Mouse (Mus musculus): ENCODE data around the gene Vmn1r124. TPM values are rescaled to one million over a fixed set of nuclear protein-coding genes. Genes with fewer than 3 reads are reported as not detected.
"Not testable (repeated sequence)": the region's sequence is repeated elsewhere in the genome, so short reads cannot be mapped to it uniquely, and the experiment has no call there.

Gene Vmn1r124
- not detected in 2 replicates for polyA plus RNA-seq (2015; fragmentation: Nextera tagmentation; extraction: Ambion mirVana)

- not testable (repeated sequence) for ATAC-seq (replicated peaks; ENCODE audit: low FRiP score); H3K9ac ChIP-seq; H3K27me3 ChIP-seq; H3K4me2 ChIP-seq; H3K4me1 ChIP-seq; H3K9me3 ChIP-seq (replicated peaks); H3K4me3 ChIP-seq (replicated peaks); H3K27ac ChIP-seq; H3K36me3 ChIP-seq
- 72% methylated on average over 4 of the region's 4 CpGs for WGBS
Measured at GRCm38 (mm10) chr7:21260517-21260916, at the start of gene Vmn1r124. Gene Vmn1r124 (minus strand): TSS chr7:21260617.

- no CpG with 5 or more reads among the region's 5 CpGs for WGBS
- not testable (repeated sequence) for H3K4me1 ChIP-seq; H3K27ac ChIP-seq; H3K27me3 ChIP-seq; H3K9ac ChIP-seq; H3K9me3 ChIP-seq (replicated peaks); H3K4me3 ChIP-seq (replicated peaks); ATAC-seq (replicated peaks; ENCODE audit: low FRiP score); H3K36me3 ChIP-seq; H3K4me2 ChIP-seq
Measured at GRCm38 (mm10) chr7:21301367-21301766, 41.0 kb upstream of the Vmn1r124 start, which contains the start of gene Vmn1r126. Gene Vmn1r126 (minus strand): TSS chr7:21301467.

GRCm38 (mm10) chr7:21271879-21272278 lies 11.5 kb upstream of the Vmn1r124 start, which contains the start of gene Vmn1r125:
Gene Vmn1r125 (plus strand): TSS chr7:21272179.
- H3K4me2 ChIP-seq; H3K9ac ChIP-seq; H3K4me3 ChIP-seq (replicated peaks); ATAC-seq (replicated peaks; ENCODE audit: low FRiP score); H3K9me3 ChIP-seq (replicated peaks); H3K27me3 ChIP-seq; H3K4me1 ChIP-seq; H3K36me3 ChIP-seq; H3K27ac ChIP-seq: not testable (repeated sequence)
- 68% methylated on average over 3 of the region's 3 CpGs for WGBS

Other genes with a start within 250 kb of the Vmn1r124 start
- not detected in 2 replicates for gene Vmn1r119, start 248.2 kb downstream of the Vmn1r124 start, polyA plus RNA-seq (2015; fragmentation: Nextera tagmentation; extraction: Ambion mirVana)
- gene Vmn1r120, start 206.8 kb downstream of the Vmn1r124 start, polyA plus RNA-seq (2015; fragmentation: Nextera tagmentation; extraction: Ambion mirVana): not detected in 2 replicates
- gene Vmn1r121, start 162.1 kb downstream of the Vmn1r124 start, polyA plus RNA-seq (2015; fragmentation: Nextera tagmentation; extraction: Ambion mirVana): not detected in 2 replicates
- gene Vmn1r122, start 126.5 kb downstream of the Vmn1r124 start, polyA plus RNA-seq (2015; fragmentation: Nextera tagmentation; extraction: Ambion mirVana): not detected in 2 replicates
- not detected in 2 replicates for gene Vmn1r123, start 98.4 kb downstream of the Vmn1r124 start, polyA plus RNA-seq (2015; fragmentation: Nextera tagmentation; extraction: Ambion mirVana)
- gene Gm5157, start 70.2 kb downstream of the Vmn1r124 start, polyA plus RNA-seq (2015; fragmentation: Nextera tagmentation; extraction: Ambion mirVana): not detected in 2 replicates
- not detected in 2 replicates for gene Vmn1r125, start 11.6 kb upstream of the Vmn1r124 start, polyA plus RNA-seq (2015; fragmentation: Nextera tagmentation; extraction: Ambion mirVana)
- gene Vmn1r126, start 40.9 kb upstream of the Vmn1r124 start, polyA plus RNA-seq (2015; fragmentation: Nextera tagmentation; extraction: Ambion mirVana): not detected in 2 replicates
- gene Vmn1r127, start 59.2 kb upstream of the Vmn1r124 start, polyA plus RNA-seq (2015; fragmentation: Nextera tagmentation; extraction: Ambion mirVana): not detected in 2 replicates
- gene Vmn1r128, start 88.8 kb upstream of the Vmn1r124 start, polyA plus RNA-seq (2015; fragmentation: Nextera tagmentation; extraction: Ambion mirVana): not detected in 2 replicates
- not detected in 2 replicates for gene Vmn1r129, start 100.7 kb upstream of the Vmn1r124 start, polyA plus RNA-seq (2015; fragmentation: Nextera tagmentation; extraction: Ambion mirVana)
- not detected in 2 replicates for gene Gm6882, start 172.1 kb upstream of the Vmn1r124 start, polyA plus RNA-seq (2015; fragmentation: Nextera tagmentation; extraction: Ambion mirVana)

All from kidney, embryonic 15.5 days (tissue).